Mouse (Mus musculus): Measurements from ENCODE around the gene Themis3.
A peak's percentile ranks its signal among the peaks of the same experiment; 100 is the strongest.

Themis3 gene

GRCm38 (mm10) chr17:66594435-66594834, at the start of gene Themis3:
Themis3 (minus strand) TSS chr17:66594621.
- no peak for DNase-seq (ENCODE audit: inconsistent age in 2 of 2, low spot score in 1 of 2)

DNA sequence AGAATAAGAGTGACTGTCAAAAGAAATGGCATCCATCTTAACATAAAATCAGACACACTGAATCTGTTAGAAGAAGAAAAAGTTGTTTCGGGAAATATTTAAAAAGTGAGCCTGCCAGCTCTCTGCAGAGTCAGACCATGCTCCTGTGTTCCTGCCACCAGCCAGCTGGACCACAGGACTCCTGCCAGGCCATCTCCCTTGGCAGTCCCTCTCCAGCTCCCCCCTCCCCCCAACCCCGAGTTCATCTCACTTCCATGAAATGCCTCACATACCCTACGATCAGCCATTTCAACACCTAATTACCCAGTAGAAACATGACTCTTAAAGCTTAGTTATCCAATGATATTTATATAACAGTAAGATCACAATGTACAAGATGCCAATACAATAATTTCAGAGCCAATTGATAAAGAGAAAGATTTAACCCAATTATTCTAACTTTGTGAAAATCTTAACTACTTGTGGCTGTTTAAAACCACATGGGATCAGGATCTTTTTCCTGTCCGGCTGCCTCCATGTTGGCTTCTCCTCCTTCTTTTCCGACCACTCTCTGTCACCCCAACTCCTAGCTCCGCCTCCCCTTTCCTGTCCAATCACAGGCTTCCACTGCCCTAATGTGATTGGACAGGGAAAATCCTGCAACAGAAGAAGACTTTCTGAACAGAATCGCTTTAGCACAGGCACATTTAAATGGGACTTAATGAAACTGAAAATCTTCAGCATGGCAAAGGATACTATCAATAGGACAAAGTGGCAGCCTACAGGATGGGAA, 43.7 kb upstream of the Themis3 start:
- no peak for DNase-seq (ENCODE audit: inconsistent age in 2 of 2, low spot score in 1 of 2)

DNA sequence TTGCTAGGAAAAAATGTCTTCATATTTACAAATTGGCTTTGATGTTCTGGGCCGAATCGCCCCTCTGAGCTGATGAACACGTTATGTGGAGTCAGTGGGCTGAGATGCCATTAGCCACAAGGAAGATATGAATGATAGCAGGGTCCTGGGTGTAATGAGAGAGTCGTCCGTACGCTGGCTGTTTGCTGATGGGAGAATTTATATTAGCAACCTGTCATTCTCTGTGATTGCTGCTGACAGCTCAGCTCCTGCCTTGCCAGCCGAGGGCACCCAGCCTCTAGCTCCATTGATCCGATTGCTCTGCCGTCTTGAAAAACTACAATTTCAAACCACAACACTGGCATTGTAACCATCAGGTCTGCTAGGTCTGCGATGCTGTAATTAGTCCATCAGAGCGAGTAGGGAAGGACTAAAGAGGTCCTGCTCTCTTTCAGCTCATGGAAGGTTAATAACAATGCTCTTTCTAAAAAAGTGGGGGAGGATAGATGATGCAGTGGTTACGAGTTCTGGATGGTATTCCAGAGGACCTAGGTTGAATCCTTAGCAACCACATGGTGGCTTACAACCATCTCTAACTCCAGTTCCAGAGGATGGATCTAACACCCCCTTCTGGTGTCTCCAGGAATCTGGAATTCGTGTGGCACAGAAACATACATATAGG, 25.7 kb upstream of the Themis3 start:
- DNase-seq (ENCODE audit: inconsistent age in 2 of 2, low spot score in 1 of 2) = no peak

DNA sequence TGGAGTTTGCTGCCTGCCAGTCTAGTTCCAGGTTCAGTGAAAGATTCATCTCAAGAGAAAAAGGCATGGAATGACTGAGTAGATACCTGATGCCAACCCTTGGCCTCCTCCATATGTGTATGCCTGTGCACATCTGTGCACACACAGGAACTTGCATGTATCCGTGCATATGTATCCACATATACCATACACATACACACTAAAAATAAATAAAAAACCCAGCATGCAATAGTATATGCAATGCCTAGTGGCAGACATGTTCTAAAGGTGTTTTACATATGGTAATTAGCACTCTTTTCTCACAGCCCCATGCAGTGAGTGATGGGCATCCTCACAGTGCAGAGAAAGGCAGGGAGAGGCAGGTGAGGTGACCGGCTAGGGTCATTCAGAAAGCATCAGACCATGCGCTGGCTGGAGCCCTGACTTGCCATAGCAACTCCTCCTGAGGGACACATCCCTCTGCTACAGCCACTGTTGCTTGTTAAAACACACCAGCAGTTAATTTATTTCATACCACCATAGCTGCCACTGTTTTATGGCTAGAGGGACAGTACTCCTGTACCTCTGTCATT, 24.9 kb upstream of the Themis3 start:
- DNase-seq (ENCODE audit: inconsistent age in 2 of 2, low spot score in 1 of 2) = no peak

GRCm38 (mm10) chr17:66610032-66610431, 15.6 kb upstream of the Themis3 start:
- no peak for DNase-seq (ENCODE audit: inconsistent age in 2 of 2, low spot score in 1 of 2)

- no peak for DNase-seq (ENCODE audit: inconsistent age in 2 of 2, low spot score in 1 of 2)
These were observed 10.5 kb upstream of the Themis3 start for GRCm38 (mm10) chr17:66604931-66605330.

GRCm38 (mm10) chr17:66601171-66601570, 6.8 kb upstream of the Themis3 start:
- no peak for DNase-seq (ENCODE audit: inconsistent age in 2 of 2, low spot score in 1 of 2)

DNA sequence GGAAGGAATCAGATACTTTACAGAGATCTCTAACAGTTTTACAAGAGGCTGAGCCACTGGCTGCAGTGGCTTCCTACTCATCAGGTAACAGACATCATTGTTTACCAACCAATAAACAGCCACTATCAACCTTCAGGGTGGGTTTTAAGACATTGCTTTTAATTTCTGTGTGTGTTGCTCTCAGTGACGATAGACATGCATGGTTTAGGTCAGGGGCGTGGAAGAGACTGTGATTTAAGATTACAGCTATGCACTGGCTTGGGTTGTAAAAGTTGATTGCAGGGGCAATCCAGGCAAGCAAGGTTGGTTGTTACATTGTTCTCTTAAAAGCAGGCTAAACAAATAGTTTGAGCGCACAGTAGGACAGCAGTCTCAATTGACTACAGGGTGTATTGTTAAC, 1.4 kb upstream of the Themis3 start:
- DNase-seq (ENCODE audit: inconsistent age in 2 of 2, low spot score in 1 of 2) = no peak

DNA sequence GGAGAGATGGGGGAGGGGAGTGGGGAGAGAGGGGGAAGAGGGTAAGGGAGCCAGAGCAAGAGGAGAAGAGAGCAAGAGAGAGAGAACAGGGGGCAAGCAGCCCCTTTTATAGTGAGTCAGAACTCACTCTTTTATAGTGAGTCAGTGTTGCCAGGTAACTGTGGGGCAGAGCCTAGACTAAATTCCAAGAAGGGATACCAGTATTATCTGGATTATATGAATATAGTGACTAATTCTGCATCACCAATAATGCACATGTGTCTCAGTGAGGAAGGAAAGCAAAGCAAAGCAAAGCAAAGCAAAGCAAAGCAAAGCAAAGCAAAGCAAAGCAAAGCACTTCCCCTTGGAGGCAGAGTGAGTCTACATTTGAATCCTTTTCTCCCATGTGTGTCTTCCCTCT, 835 bp upstream of the Themis3 start:
- no peak for DNase-seq (ENCODE audit: inconsistent age in 2 of 2, low spot score in 1 of 2)

DNA sequence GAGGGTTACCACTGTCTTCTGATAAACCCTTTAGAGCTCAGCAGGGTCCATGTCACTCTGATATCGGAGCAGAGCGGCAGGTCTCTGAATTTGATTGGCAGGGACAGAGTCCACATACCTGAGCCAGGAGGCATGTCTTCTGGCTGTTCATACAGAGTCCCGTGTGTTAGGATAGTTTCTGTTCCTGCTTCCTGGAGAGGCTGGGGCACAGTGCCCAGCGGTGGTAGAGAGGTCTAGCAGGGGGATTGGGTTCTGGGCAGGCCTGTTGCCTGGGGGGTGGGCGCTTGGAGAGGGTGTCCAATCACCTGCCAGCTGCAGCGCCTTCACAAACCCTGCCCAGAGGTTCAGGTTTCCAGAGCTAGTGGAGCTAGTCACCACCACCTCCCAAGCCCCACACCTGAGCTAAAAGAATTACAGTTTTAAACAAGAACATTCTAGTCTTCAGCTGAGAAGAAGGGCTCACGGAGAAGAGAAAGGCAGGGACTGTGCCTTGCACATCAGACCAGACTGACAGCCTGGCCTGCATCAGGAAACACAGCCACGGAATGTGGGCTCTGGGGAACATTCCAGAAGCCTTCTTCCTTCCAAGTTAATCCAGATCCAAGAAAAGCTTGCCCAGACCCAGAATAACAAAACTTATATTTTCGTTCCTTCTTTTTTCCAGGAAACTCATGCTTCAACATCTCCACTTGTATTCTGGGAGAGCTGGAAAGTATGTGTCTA, 3.9 kb downstream of the Themis3 start:
- DNase-seq (ENCODE audit: inconsistent age in 2 of 2, low spot score in 1 of 2) = no peak

DNA sequence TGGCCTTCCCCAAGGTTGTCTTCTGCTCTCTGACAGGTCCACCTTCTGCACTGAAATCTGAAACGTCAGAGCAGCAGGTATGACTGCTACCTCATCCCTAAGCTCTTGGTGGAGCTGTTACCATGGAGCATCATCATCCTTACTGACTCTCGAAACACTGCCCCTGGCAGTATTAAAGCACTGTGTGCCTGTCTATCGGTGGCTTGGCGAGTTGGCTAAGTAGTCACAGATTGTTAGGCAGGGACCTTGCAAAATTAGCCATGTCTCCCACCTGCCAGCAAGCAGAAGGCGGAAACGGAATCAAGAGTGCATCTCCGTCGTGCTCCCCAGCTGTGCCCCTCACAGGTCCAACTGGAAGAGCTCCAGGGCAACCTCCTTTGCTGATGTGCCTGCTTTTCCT, 4.6 kb downstream of the Themis3 start:
- DNase-seq (ENCODE audit: inconsistent age in 2 of 2, low spot score in 1 of 2) = no peak

GRCm38 (mm10) chr17:66586741-66587140, 7.7 kb downstream of the Themis3 start:
- DNase-seq (ENCODE audit: inconsistent age in 2 of 2, low spot score in 1 of 2) = no peak

DNA sequence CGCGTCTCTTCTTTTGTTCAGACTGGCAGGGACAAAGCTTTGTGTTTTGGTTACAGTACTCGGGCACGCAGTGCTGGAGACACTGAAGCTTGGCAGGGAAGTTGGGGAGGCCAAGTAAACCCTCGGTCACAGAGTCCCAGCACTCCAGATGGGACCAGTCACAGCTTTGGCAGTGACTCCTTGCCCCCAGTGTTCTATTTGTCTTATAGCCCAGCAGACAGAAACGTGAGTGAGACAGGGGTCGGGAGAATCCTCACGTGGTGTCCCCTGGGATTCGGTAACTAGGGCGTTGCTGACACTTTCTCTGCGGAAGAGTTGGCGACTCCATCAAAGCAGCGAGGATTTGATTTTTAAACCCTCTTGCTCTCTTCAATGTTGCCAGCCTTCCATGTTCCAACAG, 8.3 kb downstream of the Themis3 start:
- DNase-seq (ENCODE audit: inconsistent age in 2 of 2, low spot score in 1 of 2) = no peak

DNA sequence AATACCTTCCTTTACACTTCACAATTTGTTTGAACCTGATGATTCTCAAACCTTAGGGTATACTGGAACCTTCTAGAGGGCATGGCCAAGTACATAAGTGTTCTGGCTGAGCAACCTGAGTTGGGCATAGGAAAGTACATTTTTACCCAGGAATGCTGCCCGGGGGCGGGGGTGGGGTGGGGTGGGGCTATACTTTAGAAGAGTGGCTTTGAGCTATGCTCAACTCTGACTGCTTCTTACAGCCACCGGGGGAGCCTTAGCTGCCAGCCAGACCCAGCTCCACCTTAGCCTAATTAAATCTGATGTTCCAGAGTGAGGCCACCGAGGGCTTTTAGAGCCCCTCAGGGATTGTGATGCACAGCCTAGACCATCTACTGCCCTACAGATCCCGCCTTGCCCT, 13.4 kb downstream of the Themis3 start:
- no peak for DNase-seq (ENCODE audit: inconsistent age in 2 of 2, low spot score in 1 of 2)

DNA sequence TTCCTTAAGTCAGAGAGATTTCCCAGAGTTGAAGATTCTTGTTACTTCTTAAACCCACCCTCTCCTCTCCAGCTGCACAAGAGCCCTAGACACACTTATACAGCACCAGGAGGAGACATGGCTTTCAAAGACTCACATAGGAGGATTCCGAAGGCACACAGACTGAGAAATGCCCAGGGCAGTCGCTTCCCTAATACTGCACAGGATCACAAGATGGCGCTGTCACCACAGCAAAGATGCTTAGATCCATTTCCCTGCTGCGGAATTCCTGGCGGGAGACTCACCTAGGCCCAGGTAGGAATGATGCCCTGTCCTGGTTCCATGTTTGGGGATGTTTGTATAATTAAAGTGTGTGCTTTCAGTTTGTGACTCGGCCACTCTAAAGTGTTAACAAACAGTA, 16.4 kb downstream of the Themis3 start:
- peak; percentile 33 to 80 for DNase-seq (ENCODE audit: inconsistent age in 2 of 2, low spot score in 1 of 2)

DNA sequence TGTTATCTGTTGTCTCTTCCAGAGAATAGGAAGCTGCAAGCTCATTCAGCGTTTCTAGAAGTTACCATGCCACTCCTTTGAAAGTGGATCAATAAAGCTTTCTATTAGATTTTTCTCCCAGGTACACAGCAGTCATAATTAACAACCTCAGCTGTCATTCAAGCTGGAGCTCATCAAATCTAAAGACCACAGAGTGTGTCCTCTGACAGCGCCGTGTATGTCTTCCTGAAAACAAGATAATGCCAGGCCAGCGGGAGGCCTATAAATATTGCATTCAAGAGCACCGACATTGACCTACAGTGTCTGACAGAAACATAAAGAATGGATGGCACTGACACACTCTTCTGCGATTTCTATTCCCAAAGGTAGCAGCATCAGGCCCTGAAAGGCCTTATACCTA, 16.9 kb downstream of the Themis3 start:
- DNase-seq (ENCODE audit: inconsistent age in 2 of 2, low spot score in 1 of 2) = no peak

GRCm38 (mm10) chr17:66572677-66573060, 21.8 kb downstream of the Themis3 start:
- peak in 1 of 2 experiments; percentile 33 for DNase-seq (ENCODE audit: inconsistent age in 2 of 2, low spot score in 1 of 2)

DNA sequence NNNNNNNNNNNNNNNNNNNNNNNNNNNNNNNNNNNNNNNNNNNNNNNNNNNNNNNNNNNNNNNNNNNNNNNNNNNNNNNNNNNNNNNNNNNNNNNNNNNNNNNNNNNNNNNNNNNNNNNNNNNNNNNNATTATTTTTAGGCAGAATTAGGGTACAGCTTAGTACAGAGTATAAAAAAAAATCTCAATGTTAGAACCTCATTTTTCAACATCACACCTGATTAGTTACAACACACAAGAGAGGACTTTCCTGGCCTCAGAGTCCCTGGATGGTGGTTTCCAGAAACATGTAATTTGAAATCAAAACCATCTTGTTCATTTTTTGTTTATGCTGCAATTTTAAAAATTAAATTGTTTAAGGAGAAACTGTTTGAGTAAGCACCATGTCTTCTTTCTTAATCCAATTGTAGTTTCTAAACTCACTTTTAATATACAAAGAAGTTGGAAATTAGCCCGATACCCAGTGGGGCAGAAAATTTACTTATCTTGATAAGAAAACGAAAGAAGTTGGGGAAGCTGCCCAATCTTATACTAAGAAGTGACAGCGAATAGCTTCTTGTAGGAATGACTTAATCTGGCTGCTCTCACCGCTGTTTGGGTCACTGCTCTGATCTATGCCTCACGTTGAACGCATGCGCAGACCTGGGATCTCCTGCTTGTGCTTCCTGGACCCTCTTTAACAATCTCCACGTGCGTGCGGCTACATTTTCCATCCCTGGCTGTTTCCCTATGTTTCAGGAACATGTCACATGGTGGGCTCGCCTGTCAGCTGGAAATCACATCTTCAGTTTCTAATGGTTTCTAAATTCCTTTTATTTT, 22.4 kb downstream of the Themis3 start:
- DNase-seq (ENCODE audit: inconsistent age in 2 of 2, low spot score in 1 of 2) = no peak

GRCm38 (mm10) chr17:66564213-66564612, 30.2 kb downstream of the Themis3 start:
- DNase-seq (ENCODE audit: inconsistent age in 2 of 2, low spot score in 1 of 2) = no peak

GRCm38 (mm10) chr17:66563551-66563950, 30.9 kb downstream of the Themis3 start:
- no peak for DNase-seq (ENCODE audit: inconsistent age in 2 of 2, low spot score in 1 of 2)

DNA sequence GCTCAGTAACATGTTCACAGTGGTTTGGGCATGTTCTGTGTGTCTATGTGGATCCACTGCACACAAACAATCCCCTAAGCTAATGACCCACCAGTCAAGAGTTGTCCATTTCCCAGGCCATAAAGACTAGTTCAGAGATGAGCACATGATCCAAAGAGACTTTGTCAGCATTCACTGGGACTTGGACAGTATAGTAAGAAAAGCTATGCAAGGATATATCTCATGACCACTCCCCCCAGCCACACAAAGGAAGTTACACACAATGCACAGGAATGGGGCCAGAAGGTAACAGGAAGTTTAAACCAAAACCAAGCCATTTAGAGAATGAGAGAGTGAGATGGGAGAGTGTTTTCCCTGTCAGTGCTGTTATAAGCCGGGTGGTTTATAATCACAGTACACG, 33.0 kb downstream of the Themis3 start:
- no peak for DNase-seq (ENCODE audit: inconsistent age in 2 of 2, low spot score in 1 of 2)

Measured in adrenal gland, adult (tissue).